Mouse (Mus musculus): ENCODE measurements around the gene Slc35g3.

Slc35g3 gene

GRCm38 (mm10) chr11:69761868-69762267, at the start of gene Slc35g3:
TSS of gene Slc35g3 (minus strand) at chr11:69761968.
- DNase-seq (ENCODE audit: low spot score), result no peak

- no peak for DNase-seq (ENCODE audit: low spot score)
Measured at GRCm38 (mm10) chr11:69810280-69810679, 48.5 kb upstream of the Slc35g3 start.

- DNase-seq (ENCODE audit: low spot score), result no peak
Measured at GRCm38 (mm10) chr11:69807641-69808040, 45.9 kb upstream of the Slc35g3 start.

GRCm38 (mm10) chr11:69806378-69806777, 44.6 kb upstream of the Slc35g3 start:
- DNase-seq (ENCODE audit: low spot score), result no peak

GRCm38 (mm10) chr11:69804972-69805909, 43.5 kb upstream of the Slc35g3 start, which contains the start of gene Tmem102:
TSS of gene Tmem102 (minus strand) at chr11:69805624.
- DNase-seq (ENCODE audit: low spot score), result peak; percentile 30

- no peak for DNase-seq (ENCODE audit: low spot score)
Measured at GRCm38 (mm10) chr11:69804652-69804940, 42.8 kb upstream of the Slc35g3 start.

GRCm38 (mm10) chr11:69803786-69804651, 42.3 kb upstream of the Slc35g3 start:
- DNase-seq (ENCODE audit: low spot score), result peak; percentile 64

- DNase-seq (ENCODE audit: low spot score), result no peak
Measured at GRCm38 (mm10) chr11:69803328-69803727, 41.6 kb upstream of the Slc35g3 start.

GRCm38 (mm10) chr11:69802648-69803105, 40.9 kb upstream of the Slc35g3 start:
- DNase-seq (ENCODE audit: low spot score), result peak; percentile 79

GRCm38 (mm10) chr11:69801379-69801977, 39.7 kb upstream of the Slc35g3 start, which contains the start of gene Fgf11:
TSS of gene Fgf11 (minus strand) at chr11:69801857.
- no peak for DNase-seq (ENCODE audit: low spot score)

- peak; percentile 77 for DNase-seq (ENCODE audit: low spot score)
Measured at GRCm38 (mm10) chr11:69800392-69801197, 38.8 kb upstream of the Slc35g3 start.

- DNase-seq (ENCODE audit: low spot score), result no peak
Measured at GRCm38 (mm10) chr11:69800138-69800391, 38.3 kb upstream of the Slc35g3 start.

- DNase-seq (ENCODE audit: low spot score), result no peak
Measured at GRCm38 (mm10) chr11:69799394-69800137, 37.8 kb upstream of the Slc35g3 start.

GRCm38 (mm10) chr11:69797924-69798323, 36.2 kb upstream of the Slc35g3 start:
- DNase-seq (ENCODE audit: low spot score), result no peak

GRCm38 (mm10) chr11:69795983-69796435, 34.2 kb upstream of the Slc35g3 start:
- no peak for DNase-seq (ENCODE audit: low spot score)

GRCm38 (mm10) chr11:69795168-69795982, 33.6 kb upstream of the Slc35g3 start, which contains the start of gene Chrnb1:
TSS of gene Chrnb1 (minus strand) at chr11:69795943.
- DNase-seq (ENCODE audit: low spot score), result peak; percentile 84

- DNase-seq (ENCODE audit: low spot score), result no peak
Measured at GRCm38 (mm10) chr11:69793429-69793828, 31.7 kb upstream of the Slc35g3 start.

- no peak for DNase-seq (ENCODE audit: low spot score)
Measured at GRCm38 (mm10) chr11:69791420-69791819, 29.7 kb upstream of the Slc35g3 start.

GRCm38 (mm10) chr11:69789431-69789830, 27.7 kb upstream of the Slc35g3 start:
- no peak for DNase-seq (ENCODE audit: low spot score)

GRCm38 (mm10) chr11:69787306-69787705, 25.5 kb upstream of the Slc35g3 start:
- DNase-seq (ENCODE audit: low spot score), result no peak
